Mouse (Mus musculus) neural tube, embryonic 12.5 days (tissue): ENCODE measurements around the gene Unk. TPM values are rescaled to one million over a fixed set of nuclear protein-coding genes. Genes with fewer than 3 reads are reported as not detected.
"Not testable (repeated sequence)": the region's sequence is repeated elsewhere in the genome, so short reads cannot be mapped to it uniquely, and the experiment has no call there.

Source experiments
- ATAC-seq: fragments of 200-750 bp; cut with Nextera tagmentation; 2 replicates; pipeline ENCODE4 v1.8.0; 2017; ENCODE audit warnings: low read depth, mild to moderate bottlenecking, moderate TSS enrichment, moderate library complexity; ENCODE audit not compliant: low FRiP score
- H3K27ac ChIP-seq: fragments of 300-500 bp; sonication (generic); 2 replicates; pipeline ENCODE4 v1.5.1; 2016
- H3K27me3 ChIP-seq: fragments of 300-500 bp; sonication (generic); replicated peaks from 2 replicates; pipeline ENCODE4 v1.6.1; 2016; ENCODE audit warnings: mild to moderate bottlenecking
- H3K36me3 ChIP-seq: fragments of 300-500 bp; sonication (generic); 2 replicates; pipeline ENCODE4 v1.6.1; 2016; ENCODE audit warnings: mild to moderate bottlenecking
- H3K4me1 ChIP-seq: fragments of 300-500 bp; sonication (generic); 2 replicates; pipeline ENCODE4 v1.6.1; 2016
- H3K4me2 ChIP-seq: fragments of 300-500 bp; sonication (generic); replicated peaks from 2 replicates; pipeline ENCODE4 v1.6.1; 2016; ENCODE audit warnings: mild to moderate bottlenecking
- H3K4me3 ChIP-seq: fragments of 300-500 bp; sonication (generic); 2 replicates; pipeline ENCODE4 v1.5.1; 2016
- H3K9ac ChIP-seq: fragments of 300-500 bp; sonication (generic); 2 replicates; pipeline ENCODE4 v1.6.1; 2016; ENCODE audit warnings: mild to moderate bottlenecking
- H3K9me3 ChIP-seq: fragments of 300-500 bp; sonication (generic); 2 replicates; pipeline ENCODE4 v1.6.1; 2016; ENCODE audit warnings: mild to moderate bottlenecking
- WGBS: fragments of 180-500 bp; shearing (Covaris S2); methylation state at CpG from one replicate; pipeline ENCODE4 v1.1.7; 2016; 5-methylcytosine and 5-hydroxymethylcytosine counted together
- polyA plus RNA-seq: library from polyadenylated mRNA; unstranded; fragments of >200 nt; fragmentation: Nextera tagmentation; extraction: Ambion mirVana; gene quantifications from 2 replicates; pipeline ENCODE4 v1.2.1, GENCODE M21; 2016

Unk gene
- polyA plus RNA-seq, 1 experiment from 2014 or later, result 47.9 TPM

- ATAC-seq, H3K4me1 ChIP-seq, H3K27me3 ChIP-seq, H3K9me3 ChIP-seq: not testable (repeated sequence)
- Histone ChIP-seq H3K4me2 (peak overlapping the region; percentile 70), H3K27ac (peak overlapping the region; percentile 100), H3K4me3 (peak overlapping the region; percentile 99), H3K9ac (peak overlapping the region; percentile 100), H3K36me3 (peaks cover 10% of the 10 kb centered on the region; the same call in 1 of the 2 replicates)
- 7% methylated on average over 18 of the region's 18 CpGs for WGBS
These were observed 6.9 kb upstream of the Unk start for GRCm38 (mm10) chr11:116023074-116023770.

DNA sequence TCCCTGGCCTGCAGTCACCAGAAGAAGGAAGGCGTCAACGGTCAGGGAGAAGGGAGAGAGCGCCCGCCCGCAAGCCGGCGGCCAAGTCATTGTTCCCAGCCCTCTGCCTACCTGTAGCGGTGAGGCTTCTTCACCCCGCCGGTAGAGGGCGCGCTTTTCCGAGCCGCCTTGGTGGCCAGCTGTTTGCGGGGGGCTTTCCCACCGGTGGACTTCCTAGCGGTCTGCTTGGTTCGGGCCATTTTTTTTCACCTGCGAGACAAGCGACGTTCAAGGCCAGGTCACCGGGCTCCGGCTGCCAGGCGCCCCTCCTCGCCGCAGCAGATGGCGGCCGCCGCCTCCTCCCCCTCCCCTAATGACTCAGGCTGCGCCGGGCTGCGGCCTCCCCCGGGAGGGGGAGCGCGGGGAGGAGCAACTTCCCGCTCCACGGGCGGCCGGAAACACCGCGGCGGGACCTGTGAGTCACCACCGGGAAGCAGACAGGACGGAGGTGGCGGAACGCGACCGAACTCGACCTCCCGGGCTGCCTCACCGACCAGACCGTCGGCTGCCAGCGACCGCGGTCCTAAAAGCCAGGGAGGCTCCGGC is 6.3 kb upstream of the Unk start:
- H3K4me3 ChIP-seq, result peak overlapping the region; percentile 99
- ATAC-seq, result peak; percentile 67
- no peaks in the 10 kb centered on the region for H3K27me3 ChIP-seq
- H3K4me1 ChIP-seq, result 0 out of 2 replicates have a peak, but pooled peaks cover 4% of the 10 kb centered on the region
- WGBS, result under 1% methylated on average over 56 of the region's 57 CpGs
- H3K36me3 ChIP-seq, result peaks cover 10% of the 10 kb centered on the region; the same call in 1 of the 2 replicates
- H3K9me3 ChIP-seq, result no peaks in the 10 kb centered on the region
- H3K9ac ChIP-seq, result peak overlapping the region; percentile 100
- peak overlapping the region; percentile 100 for H3K27ac ChIP-seq
- peak overlapping the region; percentile 70 for H3K4me2 ChIP-seq

DNA sequence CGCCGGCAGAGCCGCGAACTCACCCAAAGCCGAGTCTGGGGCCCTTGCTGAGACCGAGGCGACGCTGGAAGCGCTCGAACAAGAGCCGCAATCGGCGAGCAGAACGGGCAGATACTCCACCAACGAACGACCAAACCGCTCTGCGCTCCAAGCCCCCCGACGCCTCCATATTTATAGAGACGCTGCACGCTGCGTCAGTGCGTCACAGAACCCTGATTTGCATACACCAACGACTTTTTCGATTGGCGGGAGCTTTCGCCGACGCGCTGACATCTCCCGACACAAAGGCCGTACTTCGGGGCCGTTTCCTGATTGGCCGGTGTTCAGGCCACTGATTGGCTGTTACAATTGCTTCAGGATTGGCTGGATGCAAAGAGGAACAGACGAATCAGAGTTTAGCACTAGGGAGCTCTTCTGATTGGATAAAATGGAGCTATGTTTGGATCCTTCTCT is 5.7 kb upstream of the Unk start:
- H3K27ac ChIP-seq, result peak overlapping the region; percentile 100
- peaks cover 10% of the 10 kb centered on the region; the same call in 1 of the 2 replicates for H3K36me3 ChIP-seq
- no peaks in the 10 kb centered on the region for H3K9me3 ChIP-seq
- peak; percentile 95 for ATAC-seq
- H3K27me3 ChIP-seq, result no peaks in the 10 kb centered on the region
- peak overlapping the region; percentile 100 for H3K9ac ChIP-seq
- H3K4me1 ChIP-seq, result 0 out of 2 replicates have a peak, but pooled peaks cover 4% of the 10 kb centered on the region
- H3K4me2 ChIP-seq, result peak overlapping the region; percentile 70
- peak overlapping the region; percentile 99 for H3K4me3 ChIP-seq
- WGBS, result under 1% methylated on average over 37 of the region's 37 CpGs

DNA sequence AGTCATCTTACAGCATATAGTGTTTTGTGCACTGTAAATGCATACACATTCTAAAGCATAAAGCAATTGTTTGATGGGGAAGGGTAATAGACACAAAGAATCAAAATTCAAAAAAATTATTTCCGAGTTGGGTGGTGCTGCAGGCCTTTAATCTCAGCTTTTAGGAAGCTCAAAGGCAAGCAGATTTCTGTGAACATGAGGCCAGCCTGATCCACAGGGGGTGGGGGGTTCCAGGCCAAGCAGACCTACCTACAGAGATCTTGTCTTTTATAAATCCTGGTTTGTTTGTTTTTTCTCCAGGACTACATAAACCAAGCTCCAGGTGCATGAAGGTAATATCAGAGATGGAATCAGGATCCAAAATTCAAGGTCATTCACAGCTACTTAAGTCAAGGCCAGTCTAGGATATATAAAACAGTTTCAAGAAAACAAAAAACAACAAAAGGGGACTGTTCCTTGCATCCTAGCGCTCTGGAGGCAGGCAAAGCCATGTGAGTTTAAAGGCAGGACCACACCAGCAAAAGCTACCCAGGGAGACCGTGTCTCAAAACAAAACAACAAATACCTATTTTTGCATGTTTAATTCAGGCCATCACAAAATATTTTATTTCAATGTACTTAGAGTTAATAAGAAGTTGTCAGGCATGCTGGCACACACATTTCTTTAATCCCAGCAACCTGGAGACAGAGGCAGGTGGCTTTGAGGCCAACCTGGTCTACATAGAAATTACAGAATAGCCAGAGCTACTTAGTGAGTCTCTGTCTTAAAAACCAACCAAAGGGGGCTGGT is 4.9 kb upstream of the Unk start:
- Histone ChIP-seq H3K4me2 (no peak overlapping the region), H3K36me3 (peaks cover 10% of the 10 kb centered on the region; the same call in 1 of the 2 replicates), H3K27me3 (no peaks in the 10 kb centered on the region), H3K27ac (no peak overlapping the region), H3K9ac (no peak overlapping the region), H3K4me3 (no peak overlapping the region), H3K4me1 (0 out of 2 replicates have a peak, but pooled peaks cover 4% of the 10 kb centered on the region), H3K9me3 (no peaks in the 10 kb centered on the region)
- WGBS, result 98% methylated on average over 3 of the region's 3 CpGs
- ATAC-seq, result no peak

GRCm38 (mm10) chr11:116027756-116028155 is 2.4 kb upstream of the Unk start, which contains the start of gene H3f3b:
Gene H3f3b (minus strand): TSS chr11:116027962.
- no peak within 1 kb of the TSS for H3K27ac ChIP-seq
- H3K4me3 ChIP-seq, result no peak within 1 kb of the TSS
- H3K9me3 ChIP-seq, result no peaks in the 10 kb centered on the region
- no peak within 1 kb of the TSS for H3K9ac ChIP-seq
- no peaks in the 10 kb centered on the region for H3K27me3 ChIP-seq
- H3K4me1 ChIP-seq, result peaks cover 12% of the 10 kb centered on the region
- H3K4me2 ChIP-seq, result no peak within 1 kb of the TSS
- no peak for ATAC-seq
- no peaks in the 10 kb centered on the region for H3K36me3 ChIP-seq
- WGBS, result 83% methylated on average over 4 of the region's 4 CpGs

GRCm38 (mm10) chr11:116028177-116028865 is 1.8 kb upstream of the Unk start:
- ATAC-seq, result no peak
- Histone ChIP-seq H3K27me3 (no peaks in the 10 kb centered on the region), H3K36me3 (no peaks in the 10 kb centered on the region), H3K4me3 (no peak overlapping the region), H3K9me3 (no peaks in the 10 kb centered on the region), H3K4me2 (no peak overlapping the region), H3K27ac (no peak overlapping the region), H3K4me1 (peaks cover 13% of the 10 kb centered on the region), H3K9ac (no peak overlapping the region)
- WGBS, result 90% methylated on average over 9 of the region's 9 CpGs

- WGBS, result 82% methylated on average over 6 of the region's 6 CpGs
- peak overlapping the region; percentile 30 for H3K4me3 ChIP-seq
- 0 out of 2 replicates have a peak overlapping the region, but pooled peaks have one; percentile 35 for H3K9ac ChIP-seq
- ATAC-seq, result no peak
- no peaks in the 10 kb centered on the region for H3K9me3 ChIP-seq
- H3K36me3 ChIP-seq, result no peaks in the 10 kb centered on the region
- H3K4me1 ChIP-seq, result peaks cover 13% of the 10 kb centered on the region
- no peaks in the 10 kb centered on the region for H3K27me3 ChIP-seq
- no peak overlapping the region for H3K27ac ChIP-seq
- peak overlapping the region; percentile 88 for H3K4me2 ChIP-seq
These were observed 846 bp upstream of the Unk start for GRCm38 (mm10) chr11:116029086-116029865.

DNA sequence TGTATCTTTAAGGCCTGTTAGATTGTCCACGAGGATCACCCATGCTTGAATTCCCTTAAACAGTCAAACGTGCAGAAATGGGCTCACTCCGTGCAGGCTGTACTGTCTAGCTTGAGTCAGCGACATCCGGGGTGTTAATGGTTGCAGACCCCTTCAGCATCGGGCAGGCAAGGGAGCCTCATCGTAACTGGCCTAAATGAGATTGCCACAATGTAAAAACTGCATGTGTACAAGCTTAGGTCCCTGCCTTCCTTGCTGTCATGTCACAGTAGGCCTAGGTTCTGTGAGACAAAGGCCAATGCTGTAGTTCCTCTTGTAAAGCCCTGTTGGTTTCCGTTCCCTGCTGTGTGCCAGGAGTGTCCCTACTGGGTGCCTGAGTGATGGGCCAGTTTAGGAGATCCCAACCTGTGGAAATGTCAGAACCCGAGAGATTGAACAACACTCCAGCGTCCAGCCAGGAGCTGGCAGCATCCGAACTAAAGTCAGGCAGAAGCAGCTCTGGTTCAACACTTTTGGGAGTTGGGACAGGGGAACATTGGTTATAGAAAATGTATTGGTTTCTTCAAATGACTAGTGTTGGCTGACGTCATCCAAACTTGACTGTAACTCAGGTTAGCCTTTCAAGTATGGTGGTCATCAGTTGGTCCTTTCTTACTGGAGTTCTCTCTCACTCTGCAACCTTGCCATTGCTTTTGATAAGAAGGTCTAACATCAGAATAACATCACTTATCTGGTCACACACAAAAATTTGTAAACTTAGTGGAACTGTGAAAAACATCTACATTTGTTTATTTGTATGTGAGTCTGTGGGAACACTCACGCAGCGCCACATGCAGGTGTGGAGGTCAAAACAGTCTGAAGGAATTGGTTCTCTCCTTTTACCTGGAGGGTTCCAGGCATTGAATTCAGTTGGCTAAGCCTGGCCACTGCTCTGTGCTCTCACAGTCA is 1.1 kb downstream of the Unk start:
- WGBS, result 28% methylated on average over 14 of the region's 14 CpGs
- peaks cover 13% of the 10 kb centered on the region for H3K4me1 ChIP-seq
- H3K9me3 ChIP-seq, result no peaks in the 10 kb centered on the region
- H3K4me3 ChIP-seq, result peak overlapping the region; percentile 68
- peak overlapping the region; percentile 88 for H3K4me2 ChIP-seq
- peak overlapping the region; percentile 91 for H3K9ac ChIP-seq
- peak overlapping the region; percentile 94 for H3K27ac ChIP-seq
- no peaks in the 10 kb centered on the region for H3K27me3 ChIP-seq
- no peaks in the 10 kb centered on the region; the same call in 1 of the 2 replicates for H3K36me3 ChIP-seq
- peak; percentile 45 for ATAC-seq

DNA sequence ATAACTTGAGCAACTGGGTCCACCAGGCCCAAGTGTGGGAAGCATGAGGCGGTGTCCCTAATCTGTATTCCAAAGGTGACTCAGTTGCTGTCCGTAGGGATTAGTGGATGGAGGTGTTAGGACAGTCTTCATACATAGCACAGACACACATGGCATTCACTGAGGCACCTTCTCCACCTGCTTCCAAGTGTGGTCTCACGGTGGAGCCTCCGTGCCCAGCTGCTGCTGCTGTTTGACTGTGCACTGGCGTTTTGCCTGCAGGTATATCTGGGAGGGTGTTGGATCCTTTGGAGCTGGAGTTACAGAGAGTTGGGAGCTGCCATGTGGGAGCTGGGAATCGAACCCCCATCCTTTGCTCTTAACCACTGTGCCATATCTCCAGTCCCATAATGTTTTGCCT is 4.5 kb downstream of the Unk start:
- Histone ChIP-seq H3K9me3 (no peaks in the 10 kb centered on the region), H3K27ac (no peak overlapping the region)
- 98% methylated on average over 6 of the region's 6 CpGs for WGBS

GRCm38 (mm10) chr11:116036671-116037070 is 6.5 kb downstream of the Unk start:
- peaks cover 25% of the 10 kb centered on the region for H3K36me3 ChIP-seq
- H3K27me3 ChIP-seq, result no peaks in the 10 kb centered on the region
- H3K4me2 ChIP-seq, result no peak overlapping the region
- H3K27ac ChIP-seq, result no peak overlapping the region
- peaks cover 6% of the 10 kb centered on the region for H3K4me1 ChIP-seq
- 84% methylated on average over 3 of the region's 3 CpGs for WGBS
- H3K9me3 ChIP-seq, result no peaks in the 10 kb centered on the region
- H3K4me3 ChIP-seq, result no peak overlapping the region
- H3K9ac ChIP-seq, result no peak overlapping the region
- ATAC-seq, result no peak

More for the DNA sequence above, 4.5 kb downstream of the Unk start:
- Histone ChIP-seq H3K27me3 (no peaks in the 10 kb centered on the region), H3K4me1 (peaks cover 13% of the 10 kb centered on the region), H3K4me3 (no peak overlapping the region), H3K9ac (no peak overlapping the region), H3K4me2 (no peak overlapping the region), H3K36me3 (peaks cover 11% of the 10 kb centered on the region)
- ATAC-seq, result no peak
